Mouse (Mus musculus): Measurements from ENCODE around the gene Bbx. TPM values are rescaled to one million over a fixed set of nuclear protein-coding genes. Genes with fewer than 3 reads are reported as not detected.

Bbx gene
- polyA plus RNA-seq, 1 experiment from 2014 or later, result 20.4 TPM

DNA sequence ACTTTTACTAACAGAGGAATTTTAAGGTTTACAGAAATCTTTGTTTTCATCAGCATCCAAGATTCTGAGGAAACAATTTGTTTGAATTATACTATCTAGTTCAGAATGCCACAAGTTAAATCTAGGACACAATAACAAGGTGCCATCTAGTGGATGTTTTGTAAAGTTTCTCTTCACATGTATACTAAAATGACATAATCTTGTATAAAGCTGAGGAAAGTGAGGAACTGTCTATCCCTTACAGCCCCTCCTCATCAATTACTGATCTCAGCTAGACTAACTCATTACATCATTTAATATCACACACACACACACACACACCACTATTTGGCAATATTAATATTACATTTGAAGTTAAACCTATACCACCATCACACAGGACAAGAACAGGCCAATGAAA, 125.5 kb downstream of the Bbx start:
- Histone ChIP-seq H3K9me3 (no peaks in the 10 kb centered on the region), H3K4me2 (no peak overlapping the region), H3K9ac (no peak overlapping the region), H3K27me3 (no peaks in the 10 kb centered on the region), H3K36me3 (no peaks in the 10 kb centered on the region), H3K4me3 (no peak overlapping the region), H3K4me1 (replicated peaks) (peaks cover 4% of the 10 kb centered on the region; the same call in 1 of the 2 replicates), H3K27ac (replicated peaks) (no peak overlapping the region)
- no peak for ATAC-seq (ENCODE audit: low FRiP score, low read depth)

DNA sequence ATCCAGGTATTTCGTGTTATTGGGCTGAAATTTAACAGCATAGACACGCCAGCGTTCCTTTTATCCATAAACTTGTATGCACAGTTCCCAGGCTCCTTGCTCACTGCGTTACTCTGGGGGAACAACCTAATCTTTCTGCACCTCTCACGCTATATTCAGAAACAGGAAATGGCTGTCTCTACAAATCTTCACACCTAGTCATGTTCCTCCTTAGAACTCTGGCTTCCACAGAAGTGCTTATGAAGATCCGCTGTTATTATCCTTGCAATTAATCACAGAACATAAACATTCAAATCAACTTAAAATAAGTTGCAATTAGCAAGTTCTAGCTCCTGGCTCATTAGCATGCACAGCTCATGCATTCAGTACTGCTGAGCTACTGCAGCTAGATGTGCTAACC, 127.0 kb downstream of the Bbx start:
- H3K9me3 ChIP-seq, result no peaks in the 10 kb centered on the region
- H3K36me3 ChIP-seq, result no peaks in the 10 kb centered on the region
- H3K27ac ChIP-seq (replicated peaks), result no peak overlapping the region
- no peak overlapping the region for H3K4me3 ChIP-seq
- ATAC-seq (ENCODE audit: low FRiP score, low read depth), result no peak
- H3K4me1 ChIP-seq (replicated peaks), result peaks cover 4% of the 10 kb centered on the region; the same call in 1 of the 2 replicates
- H3K4me2 ChIP-seq, result no peak overlapping the region
- H3K27me3 ChIP-seq, result no peaks in the 10 kb centered on the region
- H3K9ac ChIP-seq, result no peak overlapping the region
- 90% methylated on average over 6 of the region's 6 CpGs for WGBS

GRCm38 (mm10) chr16:50302566-50302965, 129.6 kb downstream of the Bbx start:
- no peak overlapping the region for H3K27ac ChIP-seq (replicated peaks)
- no peaks in the 10 kb centered on the region for H3K4me1 ChIP-seq (replicated peaks)
- whole genome bisulfite sequencing, result 97% methylated on average over 1 of the region's 1 CpGs
- ATAC-seq (ENCODE audit: low FRiP score, low read depth), result no peak
- no peak overlapping the region for H3K4me3 ChIP-seq
- H3K9me3 ChIP-seq, result no peaks in the 10 kb centered on the region
- H3K36me3 ChIP-seq, result no peaks in the 10 kb centered on the region
- H3K27me3 ChIP-seq, result no peaks in the 10 kb centered on the region
- no peak overlapping the region for H3K9ac ChIP-seq
- no peak overlapping the region for H3K4me2 ChIP-seq

DNA sequence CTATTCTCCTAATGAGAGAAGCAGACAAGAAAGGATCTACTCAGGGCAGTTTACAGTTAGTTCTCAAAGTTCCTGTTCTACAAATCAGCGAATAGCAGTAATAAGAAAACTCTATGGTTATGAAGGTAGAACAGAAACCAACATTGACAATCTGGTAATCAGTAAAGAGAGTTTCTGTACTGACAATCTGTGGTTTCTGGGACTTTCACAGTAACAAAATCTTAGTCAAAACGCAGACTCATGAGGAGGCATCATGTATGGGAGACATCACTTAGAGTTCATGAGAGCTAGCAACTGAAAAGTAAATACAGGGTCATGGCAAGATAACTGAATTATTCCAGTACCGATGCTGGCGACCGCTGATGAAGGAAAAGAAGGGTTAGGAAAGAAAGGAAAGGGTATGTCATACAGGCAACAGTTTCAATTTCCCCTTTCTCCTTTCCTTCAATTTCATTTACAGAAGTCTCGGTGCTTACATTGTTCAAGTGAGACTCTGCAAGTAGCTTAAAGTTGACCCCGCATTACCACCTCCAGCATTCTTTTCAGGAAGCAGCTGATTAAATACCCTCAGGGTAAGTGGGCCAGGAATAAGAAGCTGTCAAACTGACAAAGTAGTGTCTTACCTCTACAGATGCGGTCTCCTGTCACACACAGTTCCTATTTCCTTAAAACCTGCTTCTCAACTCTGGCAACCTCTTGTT, 133.3 kb downstream of the Bbx start:
- no peak overlapping the region for H3K27ac ChIP-seq (replicated peaks)
- H3K4me1 ChIP-seq (replicated peaks), result no peaks in the 10 kb centered on the region
- H3K9ac ChIP-seq, result no peak overlapping the region
- no peak for ATAC-seq (ENCODE audit: low FRiP score, low read depth)
- WGBS, result 80% methylated on average over 8 of the region's 8 CpGs
- H3K27me3 ChIP-seq, result no peaks in the 10 kb centered on the region
- H3K9me3 ChIP-seq, result no peaks in the 10 kb centered on the region
- H3K4me2 ChIP-seq, result no peak overlapping the region
- H3K4me3 ChIP-seq, result no peak overlapping the region
- H3K36me3 ChIP-seq, result no peaks in the 10 kb centered on the region

DNA sequence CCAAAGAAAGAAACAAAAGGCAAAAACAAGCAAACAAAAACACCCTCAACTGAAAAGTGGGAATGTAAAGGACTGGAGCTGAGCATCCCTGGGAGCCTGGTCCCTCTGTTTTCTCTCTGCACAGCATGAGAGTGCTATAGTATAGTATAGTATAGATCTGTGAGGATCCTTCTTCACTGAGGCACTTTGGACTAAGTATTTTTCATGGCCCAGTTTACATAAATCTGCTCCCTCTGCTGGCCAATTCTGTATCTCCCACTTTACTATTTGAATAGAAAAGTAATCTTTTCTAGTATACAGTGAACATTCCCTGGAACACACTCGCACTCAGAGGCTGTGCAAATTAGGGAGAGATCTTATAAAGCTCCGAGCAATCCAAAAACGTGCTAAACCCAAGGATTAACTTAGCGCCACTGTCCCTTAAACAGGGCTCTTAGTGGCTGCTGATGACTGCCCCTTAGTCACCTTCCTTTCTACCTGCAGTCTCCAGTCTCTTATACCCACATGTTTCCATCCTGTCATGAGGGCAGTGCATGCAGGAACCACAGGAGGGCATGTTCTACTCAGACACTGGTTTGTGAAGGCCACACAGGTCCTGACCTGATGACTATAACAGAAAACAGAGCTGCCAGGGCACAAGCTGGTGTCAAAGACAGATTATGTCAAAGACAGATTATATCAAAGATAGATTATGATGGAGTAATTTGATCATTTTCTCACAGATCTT, 138.5 kb downstream of the Bbx start:
- Histone ChIP-seq H3K9ac (no peak overlapping the region), H3K27ac (replicated peaks) (no peak overlapping the region), H3K4me2 (no peak overlapping the region), H3K27me3 (no peaks in the 10 kb centered on the region), H3K36me3 (no peaks in the 10 kb centered on the region), H3K4me1 (replicated peaks) (no peaks in the 10 kb centered on the region), H3K4me3 (no peak overlapping the region), H3K9me3 (no peaks in the 10 kb centered on the region)
- 83% methylated on average over 4 of the region's 4 CpGs for WGBS
- no peak for ATAC-seq (ENCODE audit: low FRiP score, low read depth)

GRCm38 (mm10) chr16:50292834-50293233, 139.4 kb downstream of the Bbx start:
- H3K36me3 ChIP-seq, result no peaks in the 10 kb centered on the region
- no peaks in the 10 kb centered on the region for H3K4me1 ChIP-seq (replicated peaks)
- H3K27me3 ChIP-seq, result no peaks in the 10 kb centered on the region
- WGBS, result 96% methylated on average over 5 of the region's 5 CpGs
- no peak overlapping the region for H3K27ac ChIP-seq (replicated peaks)
- no peaks in the 10 kb centered on the region for H3K9me3 ChIP-seq
- ATAC-seq (ENCODE audit: low FRiP score, low read depth), result no peak
- H3K4me3 ChIP-seq, result no peak overlapping the region
- H3K4me2 ChIP-seq, result no peak overlapping the region
- H3K9ac ChIP-seq, result no peak overlapping the region

- no peak for ATAC-seq (ENCODE audit: low FRiP score, low read depth)
- no peak overlapping the region for H3K27ac ChIP-seq (replicated peaks)
- H3K4me3 ChIP-seq, result no peak overlapping the region
- 89% methylated on average over 5 of the region's 5 CpGs for WGBS
- no peaks in the 10 kb centered on the region for H3K27me3 ChIP-seq
- H3K9me3 ChIP-seq, result no peaks in the 10 kb centered on the region
- no peaks in the 10 kb centered on the region for H3K36me3 ChIP-seq
- no peak overlapping the region for H3K9ac ChIP-seq
- no peak overlapping the region for H3K4me2 ChIP-seq
- H3K4me1 ChIP-seq (replicated peaks), result no peaks in the 10 kb centered on the region
Observed at GRCm38 (mm10) chr16:50289764-50290163, 142.4 kb downstream of the Bbx start.

DNA sequence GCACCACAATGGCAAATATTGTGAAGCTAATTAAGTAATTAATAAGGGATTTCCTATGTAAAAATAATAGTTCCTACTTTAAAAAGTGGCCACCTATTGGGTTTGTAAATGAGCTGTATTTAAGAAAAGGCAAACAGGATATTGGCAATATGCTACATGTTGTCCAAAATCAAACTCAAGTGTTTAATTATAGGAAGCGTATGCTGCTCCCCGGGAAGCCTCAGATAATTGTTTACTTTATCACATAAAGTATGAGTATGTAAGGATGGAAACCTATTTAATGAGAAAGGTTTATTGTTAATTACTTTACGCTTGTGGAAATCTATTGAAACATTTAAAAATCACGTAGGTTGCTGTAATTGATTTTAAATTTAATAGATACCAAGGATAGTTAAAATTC, 159.4 kb downstream of the Bbx start:
- Histone ChIP-seq H3K4me3 (no peak overlapping the region), H3K27me3 (no peaks in the 10 kb centered on the region), H3K9me3 (no peaks in the 10 kb centered on the region), H3K27ac (replicated peaks) (no peak overlapping the region), H3K9ac (no peak overlapping the region), H3K4me2 (no peak overlapping the region), H3K4me1 (replicated peaks) (no peaks in the 10 kb centered on the region), H3K36me3 (no peaks in the 10 kb centered on the region)
- WGBS, result 76% methylated on average over 4 of the region's 4 CpGs
- no peak for ATAC-seq (ENCODE audit: low FRiP score, low read depth)

DNA sequence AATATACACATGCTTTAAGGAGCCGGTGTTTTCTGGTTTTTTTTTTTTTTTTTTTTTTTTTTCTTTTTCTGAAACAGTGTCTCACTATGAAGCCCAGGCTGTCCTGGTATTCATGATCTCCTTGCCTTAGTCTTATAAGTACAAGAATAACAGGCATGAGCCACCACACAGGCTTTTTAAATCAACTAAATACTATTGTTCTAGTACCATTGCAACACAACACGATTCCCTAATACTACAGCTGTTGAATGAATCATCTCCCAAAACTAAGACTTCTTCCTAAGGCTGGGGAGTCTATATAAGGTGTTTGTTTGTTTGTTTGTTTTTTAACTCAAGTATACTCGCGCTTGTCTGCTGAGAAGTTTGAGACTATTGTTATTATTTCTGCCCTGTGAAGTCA, 169.5 kb downstream of the Bbx start:
- no peaks in the 10 kb centered on the region for H3K27me3 ChIP-seq
- no peak overlapping the region for H3K4me3 ChIP-seq
- ATAC-seq (ENCODE audit: low FRiP score, low read depth), result no peak
- no peak overlapping the region for H3K27ac ChIP-seq (replicated peaks)
- no peaks in the 10 kb centered on the region for H3K9me3 ChIP-seq
- WGBS, result 95% methylated on average over 4 of the region's 4 CpGs
- H3K36me3 ChIP-seq, result 0 out of 2 replicates have a peak, but pooled peaks cover 4% of the 10 kb centered on the region
- H3K9ac ChIP-seq, result no peak overlapping the region
- no peaks in the 10 kb centered on the region for H3K4me1 ChIP-seq (replicated peaks)
- H3K4me2 ChIP-seq, result no peak overlapping the region

DNA sequence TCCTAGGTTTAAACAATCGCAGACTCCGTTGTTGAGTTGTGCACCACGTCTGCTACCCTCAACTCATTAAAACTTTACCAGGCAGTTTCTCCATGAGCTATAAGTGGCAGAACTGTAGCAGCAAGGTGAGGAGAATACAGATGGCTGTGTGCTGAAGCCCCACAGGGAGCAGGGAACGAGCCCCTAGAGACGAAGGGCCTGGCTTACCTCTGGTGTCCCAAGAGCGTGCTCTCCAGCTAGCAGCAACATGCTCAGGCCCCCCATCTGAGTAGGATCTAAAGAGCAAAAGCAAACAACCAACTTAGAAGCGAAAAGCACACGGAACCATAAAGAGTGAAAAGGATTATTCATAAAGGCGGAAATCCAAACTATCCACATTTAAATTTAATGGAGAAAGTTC, 170.0 kb downstream of the Bbx start:
- WGBS, result 92% methylated on average over 9 of the region's 9 CpGs
- Histone ChIP-seq H3K9me3 (no peaks in the 10 kb centered on the region), H3K9ac (no peak overlapping the region), H3K4me2 (no peak overlapping the region), H3K4me3 (no peak overlapping the region), H3K27me3 (no peaks in the 10 kb centered on the region), H3K4me1 (replicated peaks) (no peaks in the 10 kb centered on the region), H3K36me3 (0 out of 2 replicates have a peak, but pooled peaks cover 4% of the 10 kb centered on the region), H3K27ac (replicated peaks) (no peak overlapping the region)
- ATAC-seq (ENCODE audit: low FRiP score, low read depth), result no peak

DNA sequence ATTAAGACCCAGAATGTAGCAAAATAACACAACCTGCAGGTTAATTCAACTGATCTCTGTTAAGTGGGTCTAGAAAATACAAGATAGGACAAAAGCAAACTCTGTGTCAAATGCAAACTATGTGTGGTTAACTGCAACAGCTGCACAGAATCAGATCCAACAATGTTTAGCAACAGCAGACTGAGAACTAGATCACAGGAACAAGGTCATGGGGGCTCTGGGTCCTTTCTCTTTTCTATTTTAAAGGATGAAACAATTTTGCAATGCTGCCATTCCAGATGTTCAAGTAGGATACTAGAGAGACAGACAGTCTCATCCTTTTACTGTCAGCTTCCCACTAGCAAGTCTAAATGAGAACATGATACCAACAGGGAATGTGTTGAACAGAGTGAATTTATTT, 170.4 kb downstream of the Bbx start:
- Histone ChIP-seq H3K27ac (replicated peaks) (no peak overlapping the region), H3K9ac (no peak overlapping the region), H3K36me3 (0 out of 2 replicates have a peak, but pooled peaks cover 4% of the 10 kb centered on the region), H3K4me2 (no peak overlapping the region), H3K4me1 (replicated peaks) (no peaks in the 10 kb centered on the region), H3K4me3 (no peak overlapping the region), H3K9me3 (no peaks in the 10 kb centered on the region), H3K27me3 (no peaks in the 10 kb centered on the region)
- no peak for ATAC-seq (ENCODE audit: low FRiP score, low read depth)

DNA sequence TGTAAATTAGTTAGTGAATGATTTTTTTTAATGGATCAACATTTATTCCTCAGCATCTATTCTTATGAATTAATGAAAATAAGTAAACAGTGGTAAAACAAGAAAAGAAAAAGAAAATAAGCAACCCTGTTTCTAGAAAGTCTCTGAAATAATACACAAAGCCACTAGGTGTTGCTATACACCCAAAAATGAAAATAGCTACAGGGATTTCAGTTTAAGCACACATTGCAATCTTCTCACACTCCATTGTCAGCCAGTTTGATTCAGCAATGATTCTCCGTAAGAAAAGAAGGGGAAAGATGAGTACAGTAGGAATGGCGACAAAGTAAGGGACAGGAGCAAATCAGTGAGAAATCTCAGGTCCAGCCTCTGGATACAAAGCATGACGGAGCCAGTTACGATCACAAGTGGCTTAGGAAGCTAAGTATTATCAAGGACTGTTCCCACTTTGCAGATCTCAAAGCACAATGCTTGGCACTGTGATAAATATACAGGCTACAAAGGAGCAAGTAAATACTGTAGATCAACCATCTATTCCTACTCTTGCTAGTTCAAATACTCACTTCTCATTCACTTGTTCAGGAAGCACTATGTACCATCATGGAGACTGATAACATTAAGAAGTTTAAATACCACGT, 177.5 kb downstream of the Bbx start:
- Histone ChIP-seq H3K4me3 (no peak overlapping the region), H3K36me3 (no peaks in the 10 kb centered on the region), H3K27me3 (no peaks in the 10 kb centered on the region), H3K4me1 (replicated peaks) (no peaks in the 10 kb centered on the region; the same call in 1 of the 2 replicates), H3K4me2 (no peak overlapping the region), H3K9me3 (no peaks in the 10 kb centered on the region), H3K9ac (no peak overlapping the region), H3K27ac (replicated peaks) (no peak overlapping the region)
- peak; percentile 56; the same call in 1 of the 2 replicates for ATAC-seq (ENCODE audit: low FRiP score, low read depth)
- 61% methylated on average over 5 of the region's 5 CpGs for WGBS

Data from hindbrain, embryonic 15.5 days (tissue).